Comparison of ENCODE assay signal across 15 mouse cellular contexts in genomic region chr4:55663856-55664255, GRCm38 (mm10).
DNase-seq lines count a peak whose midpoint lies in the region; ATAC-seq lines count a peak whose summit lies in the region.
"Had no signal": no experiment of that assay in that cellular context is flagged by ENCODE, and none has a peak within 500 bp of the region (broad histone marks: within the 10 kb centered on the region; RNA-seq: fewer than 3 reads in every experiment).

No protein-coding gene starts in this region.

- ATAC-seq in kidney, embryonic 16.5 days (ENCODE audit: low FRiP score, low TSS enrichment) = peak; percentile 12; the same call in 1 of the 2 replicates

- no peak overlapping the region for H3K27ac ChIP-seq in kidney, embryonic 16.5 days (ENCODE audit: low read length)
- H3K27ac ChIP-seq: heart, embryonic 13.5 days; hindbrain, embryonic 14.5 days had no signal

- no peaks in the 10 kb centered on the region for H3K36me3 ChIP-seq in kidney, embryonic 16.5 days (ENCODE audit: insufficient read depth, low read length)
- H3K36me3 ChIP-seq: heart, embryonic 13.5 days had no signal

- H3K9me3 ChIP-seq in kidney, embryonic 16.5 days (ENCODE audit: low read length) = no peaks in the 10 kb centered on the region
- H3K9me3 ChIP-seq: heart, embryonic 13.5 days had no signal

- no peaks in the 10 kb centered on the region for H3K27me3 ChIP-seq in kidney, embryonic 16.5 days (ENCODE audit: insufficient read depth, low read length)

- no peak overlapping the region for H3K4me2 ChIP-seq in kidney, embryonic 16.5 days (replicated peaks; ENCODE audit: low read depth, low read length)
- H3K4me2 ChIP-seq: heart, embryonic 13.5 days; hindbrain, embryonic 14.5 days; liver, embryonic 11.5 days had no signal

- no peak overlapping the region for H3K4me3 ChIP-seq in kidney, embryonic 16.5 days (ENCODE audit: low read length)
- H3K4me3 ChIP-seq: heart, embryonic 13.5 days had no signal

- DNase-seq in kidney, adult 9 months = no peak
- DNase-seq in right cerebral cortex, adult 2 months (ENCODE audit: low spot score in 2 of 2) = peak; percentile 48 to 51
- no peak for DNase-seq in right cerebral cortex, postnatal 14 days
- peak; percentile 34 to 44 for DNase-seq in layer of hippocampus, postnatal 10 days (ENCODE audit: low spot score in 2 of 2)
- no peak for DNase-seq in cerebellum, adult 9-11 months
- no peak for DNase-seq in thymus, postnatal 10 days (ENCODE audit: low spot score in 2 of 2)
- no peak for DNase-seq in spleen, postnatal 14 days (ENCODE audit: low spot score in 2 of 2)
- DNase-seq: cerebellum, postnatal 25 days; gastrocnemius, postnatal 14 days; lung, postnatal 36 days; thymus, postnatal 36 days had no signal

- WGBS in kidney, embryonic 16.5 days = 9% methylated on average over 5 of the region's 5 CpGs

- no peak overlapping the region for H3K9ac ChIP-seq in kidney, embryonic 16.5 days (replicated peaks; ENCODE audit: low read length)
- H3K9ac ChIP-seq: heart, embryonic 13.5 days; hindbrain, embryonic 14.5 days had no signal

- 0 out of 2 replicates have a peak, but pooled peaks cover 6% of the 10 kb centered on the region for H3K4me1 ChIP-seq in kidney, embryonic 16.5 days (ENCODE audit: insufficient read depth, low read length)

Comparison
In these comparisons a context has a peak if more than half of its experiments do, and no peak if none do; other contexts are left out.
1. DNase-seq: peak in right cerebral cortex, adult 2 months (2 of 2) and layer of hippocampus, postnatal 10 days (2 of 2); none in kidney, adult 9 months (single experiment), right cerebral cortex, postnatal 14 days (single experiment), cerebellum, adult 9-11 months (single experiment), thymus, postnatal 10 days (0 of 2) and spleen, postnatal 14 days (0 of 2).